Mouse (Mus musculus) midbrain, embryonic 12.5 days (tissue): ENCODE measurements at regions not wholly inside any gene's neighbourhood (a gene's known extent, or its start where the extent isn't known, plus 50 kb on each side); places are given as distances from the start of the nearest gene placed in this dataset.

Experiments used
- ATAC-seq: fragments of 200-750 bp; cut with Nextera tagmentation; 2 replicates; pipeline ENCODE4 v1.8.0; 2017; ENCODE audit warnings: low read depth, moderate TSS enrichment, moderate library complexity; ENCODE audit not compliant: low FRiP score
- H3K27ac ChIP-seq: fragments of 300-500 bp; sonication (generic); replicated peaks from 2 replicates; pipeline ENCODE4 v1.5.1; 2016; ENCODE audit warnings: mild to moderate bottlenecking
- H3K27me3 ChIP-seq: fragments of 300-500 bp; sonication (generic); 2 replicates; pipeline ENCODE4 v1.6.1; 2016; ENCODE audit warnings: mild to moderate bottlenecking
- H3K36me3 ChIP-seq: fragments of 300-500 bp; sonication (generic); 2 replicates; pipeline ENCODE4 v1.6.1; 2016
- H3K4me1 ChIP-seq: fragments of 300-500 bp; sonication (generic); 2 replicates; pipeline ENCODE4 v1.6.1; 2016
- H3K4me2 ChIP-seq: fragments of 300-500 bp; sonication (generic); replicated peaks from 2 replicates; pipeline ENCODE4 v1.6.1; 2016; ENCODE audit warnings: mild to moderate bottlenecking, moderate library complexity
- H3K4me3 ChIP-seq: fragments of 300-500 bp; sonication (generic); 2 replicates; pipeline ENCODE4 v1.5.1; 2016; ENCODE audit warnings: mild to moderate bottlenecking
- H3K9ac ChIP-seq: fragments of 300-500 bp; sonication (generic); replicated peaks from 2 replicates; pipeline ENCODE4 v1.6.1; 2016; ENCODE audit warnings: mild to moderate bottlenecking, moderate library complexity
- H3K9me3 ChIP-seq: fragments of 300-500 bp; sonication (generic); 2 replicates; pipeline ENCODE4 v1.6.1; 2016; ENCODE audit warnings: mild to moderate bottlenecking
- WGBS: fragments of 180-500 bp; shearing (Covaris S2); methylation state at CpG from one replicate; pipeline ENCODE4 v1.1.7; 2016; 5-methylcytosine and 5-hydroxymethylcytosine counted together

- Histone ChIP-seq H3K27ac (no peak overlapping the region), H3K4me2 (no peak overlapping the region), H3K9ac (no peak overlapping the region), H3K27me3 (no peaks in the 10 kb centered on the region), H3K9me3 (no peaks in the 10 kb centered on the region), H3K36me3 (no peaks in the 10 kb centered on the region), H3K4me3 (no peak overlapping the region), H3K4me1 (no peaks in the 10 kb centered on the region)
- WGBS, result 79% methylated on average over 2 of the region's 2 CpGs
- ATAC-seq, result no peak
These were observed 223.0 kb downstream of the Pabpc4l start for GRCm38 (mm10) chr3:46225018-46225417.

GRCm38 (mm10) chr3:46205686-46206085 is 242.3 kb downstream of the Pabpc4l start:
- Histone ChIP-seq H3K4me2 (no peak overlapping the region), H3K9ac (no peak overlapping the region), H3K4me3 (no peak overlapping the region), H3K27ac (no peak overlapping the region), H3K36me3 (no peaks in the 10 kb centered on the region), H3K27me3 (no peaks in the 10 kb centered on the region), H3K4me1 (no peaks in the 10 kb centered on the region), H3K9me3 (no peaks in the 10 kb centered on the region)
- ATAC-seq, result no peak
- WGBS, result 74% methylated on average over 3 of the region's 3 CpGs

- 89% methylated on average over 1 of the region's 1 CpGs for WGBS
- Histone ChIP-seq H3K4me1 (no peaks in the 10 kb centered on the region), H3K27me3 (no peaks in the 10 kb centered on the region), H3K27ac (no peak overlapping the region), H3K36me3 (no peaks in the 10 kb centered on the region), H3K9me3 (no peaks in the 10 kb centered on the region), H3K4me3 (no peak overlapping the region), H3K4me2 (no peak overlapping the region), H3K9ac (no peak overlapping the region)
- no peak for ATAC-seq
These were observed 252.8 kb downstream of the Pabpc4l start for GRCm38 (mm10) chr3:46195184-46195583.

- Histone ChIP-seq H3K27ac (no peak overlapping the region), H3K4me3 (no peak overlapping the region), H3K9ac (no peak overlapping the region), H3K27me3 (no peaks in the 10 kb centered on the region), H3K36me3 (no peaks in the 10 kb centered on the region), H3K4me2 (no peak overlapping the region), H3K9me3 (no peaks in the 10 kb centered on the region), H3K4me1 (no peaks in the 10 kb centered on the region)
- WGBS, result 53% methylated on average over 2 of the region's 2 CpGs
- peak; percentile 66; the same call in 1 of the 2 replicates for ATAC-seq
These were observed 253.3 kb downstream of the Pabpc4l start for GRCm38 (mm10) chr3:46194681-46195080.

- 87% methylated on average over 3 of the region's 3 CpGs for whole genome bisulfite sequencing
- H3K27ac ChIP-seq, result no peak overlapping the region
- H3K9ac ChIP-seq, result no peak overlapping the region
- no peak for ATAC-seq
- H3K36me3 ChIP-seq, result no peaks in the 10 kb centered on the region
- H3K4me3 ChIP-seq, result no peak overlapping the region
- no peak overlapping the region for H3K4me2 ChIP-seq
- H3K4me1 ChIP-seq, result no peaks in the 10 kb centered on the region
- no peaks in the 10 kb centered on the region for H3K27me3 ChIP-seq
- no peaks in the 10 kb centered on the region for H3K9me3 ChIP-seq
These were observed 273.5 kb downstream of the Pabpc4l start for GRCm38 (mm10) chr3:46174486-46174885.

GRCm38 (mm10) chr3:46150376-46150775 is 297.6 kb downstream of the Pabpc4l start:
- Histone ChIP-seq H3K36me3 (no peaks in the 10 kb centered on the region), H3K27me3 (no peaks in the 10 kb centered on the region), H3K9me3 (no peaks in the 10 kb centered on the region), H3K9ac (no peak overlapping the region), H3K27ac (no peak overlapping the region), H3K4me1 (no peaks in the 10 kb centered on the region), H3K4me3 (no peak overlapping the region), H3K4me2 (no peak overlapping the region)
- no peak for ATAC-seq
- WGBS, result 84% methylated on average over 2 of the region's 2 CpGs
